Mouse (Mus musculus): Measurements from ENCODE around the gene Nav1. TPM values are rescaled to one million over a fixed set of nuclear protein-coding genes. Genes with fewer than 3 reads are reported as not detected.

The Nav1 gene
- polyA plus RNA-seq, 1 experiment from 2014 or later = 11.0 TPM

- H3K36me3 ChIP-seq = no peaks in the 10 kb centered on the region
- no peak overlapping the region for H3K4me2 ChIP-seq
- H3K9me3 ChIP-seq = no peaks in the 10 kb centered on the region
- no peak overlapping the region for H3K9ac ChIP-seq
- no peak overlapping the region for H3K4me3 ChIP-seq (replicated peaks)
- no peak overlapping the region for H3K27ac ChIP-seq
- ATAC-seq (ENCODE audit: insufficient read depth, low FRiP score, low read depth) = no peak
- WGBS = 79% methylated on average over 12 of the region's 12 CpGs
- peaks cover 31% of the 10 kb centered on the region for H3K4me1 ChIP-seq
- H3K27me3 ChIP-seq (replicated peaks) = no peaks in the 10 kb centered on the region
Measured at GRCm38 (mm10) chr1:135538441-135539265, 68.4 kb downstream of the Nav1 start.

- Histone ChIP-seq H3K4me1 (peaks cover 29% of the 10 kb centered on the region), H3K27ac (peak overlapping the region; percentile 65; the same call in 1 of the 2 replicates), H3K36me3 (no peaks in the 10 kb centered on the region), H3K4me3 (replicated peaks) (no peak overlapping the region), H3K4me2 (no peak overlapping the region), H3K9me3 (no peaks in the 10 kb centered on the region), H3K27me3 (replicated peaks) (no peaks in the 10 kb centered on the region), H3K9ac (no peak overlapping the region)
- whole genome bisulfite sequencing = 90% methylated on average over 7 of the region's 7 CpGs
- no peak for ATAC-seq (ENCODE audit: insufficient read depth, low FRiP score, low read depth)
Measured at GRCm38 (mm10) chr1:135536822-135537221, 70.3 kb downstream of the Nav1 start.

GRCm38 (mm10) chr1:135536326-135536725 is 70.8 kb downstream of the Nav1 start:
- peaks cover 29% of the 10 kb centered on the region for H3K4me1 ChIP-seq

GRCm38 (mm10) chr1:135535256-135535655 is 71.8 kb downstream of the Nav1 start:
- Histone ChIP-seq H3K4me1 (peaks cover 22% of the 10 kb centered on the region), H3K27me3 (replicated peaks) (no peaks in the 10 kb centered on the region)
- WGBS = 21% methylated on average over 4 of the region's 4 CpGs

More at GRCm38 (mm10) chr1:135536326-135536725, 70.8 kb downstream of the Nav1 start:
- Histone ChIP-seq H3K4me2 (no peak overlapping the region), H3K27ac (peak overlapping the region; percentile 65; the same call in 1 of the 2 replicates), H3K36me3 (no peaks in the 10 kb centered on the region), H3K9ac (no peak overlapping the region), H3K4me3 (replicated peaks) (no peak overlapping the region), H3K9me3 (no peaks in the 10 kb centered on the region), H3K27me3 (replicated peaks) (no peaks in the 10 kb centered on the region)
- 0 out of 2 replicates have a peak, but pooled peaks have one; percentile 14 for ATAC-seq (ENCODE audit: insufficient read depth, low FRiP score, low read depth)
- 44% methylated on average over 2 of the region's 2 CpGs for WGBS

GRCm38 (mm10) chr1:135534782-135535181 is 72.3 kb downstream of the Nav1 start:
- H3K9ac ChIP-seq = no peak overlapping the region

More at GRCm38 (mm10) chr1:135535256-135535655, 71.8 kb downstream of the Nav1 start:
- Histone ChIP-seq H3K4me3 (replicated peaks) (no peak overlapping the region), H3K4me2 (no peak overlapping the region), H3K27ac (peak overlapping the region; percentile 65), H3K9me3 (no peaks in the 10 kb centered on the region), H3K9ac (no peak overlapping the region), H3K36me3 (no peaks in the 10 kb centered on the region)
- no peak; the same call in 1 of the 2 replicates for ATAC-seq (ENCODE audit: insufficient read depth, low FRiP score, low read depth)

GRCm38 (mm10) chr1:135534070-135534469 is 73.0 kb downstream of the Nav1 start:
- ATAC-seq (ENCODE audit: insufficient read depth, low FRiP score, low read depth) = no peak
- Histone ChIP-seq H3K27ac (no peak overlapping the region), H3K9me3 (no peaks in the 10 kb centered on the region), H3K4me2 (no peak overlapping the region), H3K4me1 (peaks cover 22% of the 10 kb centered on the region), H3K9ac (no peak overlapping the region), H3K4me3 (replicated peaks) (no peak overlapping the region), H3K27me3 (replicated peaks) (no peaks in the 10 kb centered on the region), H3K36me3 (no peaks in the 10 kb centered on the region)
- WGBS = 87% methylated on average over 4 of the region's 4 CpGs

More at GRCm38 (mm10) chr1:135534782-135535181, 72.3 kb downstream of the Nav1 start:
- 34% methylated on average over 4 of the region's 4 CpGs for WGBS
- Histone ChIP-seq H3K27ac (peak overlapping the region; percentile 65), H3K4me2 (no peak overlapping the region), H3K36me3 (no peaks in the 10 kb centered on the region), H3K27me3 (replicated peaks) (no peaks in the 10 kb centered on the region), H3K4me3 (replicated peaks) (no peak overlapping the region), H3K4me1 (peaks cover 22% of the 10 kb centered on the region), H3K9me3 (no peaks in the 10 kb centered on the region)
- ATAC-seq (ENCODE audit: insufficient read depth, low FRiP score, low read depth) = no peak

- Histone ChIP-seq H3K36me3 (peaks cover 3% of the 10 kb centered on the region; the same call in 1 of the 2 replicates), H3K27ac (no peak overlapping the region), H3K9me3 (no peaks in the 10 kb centered on the region), H3K9ac (no peak overlapping the region), H3K4me1 (peaks cover 14% of the 10 kb centered on the region), H3K4me3 (replicated peaks) (no peak overlapping the region), H3K4me2 (no peak overlapping the region), H3K27me3 (replicated peaks) (no peaks in the 10 kb centered on the region)
- ATAC-seq (ENCODE audit: insufficient read depth, low FRiP score, low read depth) = no peak
- WGBS = 92% methylated on average over 23 of the region's 23 CpGs
Measured at GRCm38 (mm10) chr1:135532383-135532782, 74.7 kb downstream of the Nav1 start.

GRCm38 (mm10) chr1:135531981-135532380 is 75.1 kb downstream of the Nav1 start:
- Histone ChIP-seq H3K27ac (0 out of 2 replicates have a peak overlapping the region, but pooled peaks have one; percentile 65), H3K9ac (no peak overlapping the region), H3K4me2 (no peak overlapping the region), H3K9me3 (no peaks in the 10 kb centered on the region), H3K4me1 (peaks cover 12% of the 10 kb centered on the region), H3K27me3 (replicated peaks) (no peaks in the 10 kb centered on the region), H3K4me3 (replicated peaks) (no peak overlapping the region), H3K36me3 (peaks cover 3% of the 10 kb centered on the region; the same call in 1 of the 2 replicates)
- 72% methylated on average over 6 of the region's 6 CpGs for WGBS
- ATAC-seq (ENCODE audit: insufficient read depth, low FRiP score, low read depth) = no peak

GRCm38 (mm10) chr1:135531081-135531480 is 76.0 kb downstream of the Nav1 start:
- no peaks in the 10 kb centered on the region for H3K27me3 ChIP-seq (replicated peaks)
- H3K9ac ChIP-seq = no peak overlapping the region
- peak; percentile 51; the same call in 1 of the 2 replicates for ATAC-seq (ENCODE audit: insufficient read depth, low FRiP score, low read depth)
- H3K9me3 ChIP-seq = no peaks in the 10 kb centered on the region
- WGBS = 50% methylated on average over 10 of the region's 10 CpGs
- peak overlapping the region; percentile 65 for H3K27ac ChIP-seq
- H3K4me3 ChIP-seq (replicated peaks) = no peak overlapping the region
- peaks cover 3% of the 10 kb centered on the region; the same call in 1 of the 2 replicates for H3K36me3 ChIP-seq
- H3K4me2 ChIP-seq = no peak overlapping the region
- peaks cover 3% of the 10 kb centered on the region for H3K4me1 ChIP-seq

- Histone ChIP-seq H3K4me1 (peaks cover 14% of the 10 kb centered on the region), H3K36me3 (peaks cover 3% of the 10 kb centered on the region; the same call in 1 of the 2 replicates), H3K9ac (no peak overlapping the region), H3K4me2 (peak overlapping the region; percentile 33; the same call in 1 of the 2 replicates), H3K27me3 (replicated peaks) (no peaks in the 10 kb centered on the region), H3K9me3 (no peaks in the 10 kb centered on the region), H3K27ac (peak overlapping the region; percentile 67), H3K4me3 (replicated peaks) (no peak overlapping the region)
- ATAC-seq (ENCODE audit: insufficient read depth, low FRiP score, low read depth) = no peak
- WGBS = 22% methylated on average over 4 of the region's 4 CpGs
Measured at GRCm38 (mm10) chr1:135524518-135524860, 82.6 kb downstream of the Nav1 start.

GRCm38 (mm10) chr1:135523780-135524517 is 83.1 kb downstream of the Nav1 start:
- peak; percentile 66 for ATAC-seq (ENCODE audit: insufficient read depth, low FRiP score, low read depth)
- Histone ChIP-seq H3K27me3 (replicated peaks) (no peaks in the 10 kb centered on the region), H3K9me3 (no peaks in the 10 kb centered on the region), H3K27ac (peak overlapping the region; percentile 67), H3K9ac (no peak overlapping the region), H3K4me1 (peaks cover 14% of the 10 kb centered on the region), H3K4me3 (replicated peaks) (no peak overlapping the region; the same call in 1 of the 2 replicates), H3K4me2 (peak overlapping the region; percentile 33), H3K36me3 (peaks cover 3% of the 10 kb centered on the region; the same call in 1 of the 2 replicates)
- 31% methylated on average over 12 of the region's 12 CpGs for WGBS
